Mouse (Mus musculus): Measurements from ENCODE around the gene Kcng3. TPM values are rescaled to one million over a fixed set of nuclear protein-coding genes. Genes with fewer than 3 reads are reported as not detected.

The Kcng3 gene
- polyA plus RNA-seq, 1 experiment: not detected

DNA sequence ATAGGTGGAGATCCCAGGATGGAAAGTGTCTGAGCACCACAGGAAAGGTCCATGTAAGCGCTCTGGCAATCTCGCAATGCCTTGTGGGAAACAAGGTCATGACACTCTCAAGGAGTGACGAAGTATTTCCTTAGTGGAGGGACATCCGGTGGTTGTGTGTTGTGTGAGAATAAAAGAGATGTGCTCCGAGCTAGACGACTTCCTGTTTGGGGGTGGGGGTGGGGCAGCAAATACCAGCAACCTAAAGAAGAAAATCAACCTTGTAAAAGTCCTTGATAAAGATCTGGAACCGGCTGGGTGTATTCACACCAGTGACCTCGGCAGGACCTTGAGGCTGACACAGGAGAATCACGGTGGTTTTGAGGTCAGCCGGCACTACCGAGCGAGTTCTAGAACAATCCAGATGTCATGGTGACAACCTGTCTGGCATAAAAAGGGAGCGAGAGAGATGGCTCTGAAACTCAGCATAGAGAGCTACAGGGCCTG, 23.0 kb upstream of the Kcng3 start:
- Histone ChIP-seq H3K4me1 (ENCODE audit: control insufficient read depth, insufficient read depth, low read length) (peaks cover 6% of the 10 kb centered on the region), H3K4me3 (ENCODE audit: insufficient read depth, low read length) (no peak overlapping the region), H3K27ac (ENCODE audit: insufficient read depth, low read depth, low read length) (no peak overlapping the region)
- TF ChIP-seq POLR2A (IDR thresholded peaks at IDR 0.05; ENCODE audit: borderline replicate concordance, low read depth, low read length) (no peak), CTCF (IDR thresholded peaks at IDR 0.05; ENCODE audit: low read depth, low read length) (no peak)

DNA sequence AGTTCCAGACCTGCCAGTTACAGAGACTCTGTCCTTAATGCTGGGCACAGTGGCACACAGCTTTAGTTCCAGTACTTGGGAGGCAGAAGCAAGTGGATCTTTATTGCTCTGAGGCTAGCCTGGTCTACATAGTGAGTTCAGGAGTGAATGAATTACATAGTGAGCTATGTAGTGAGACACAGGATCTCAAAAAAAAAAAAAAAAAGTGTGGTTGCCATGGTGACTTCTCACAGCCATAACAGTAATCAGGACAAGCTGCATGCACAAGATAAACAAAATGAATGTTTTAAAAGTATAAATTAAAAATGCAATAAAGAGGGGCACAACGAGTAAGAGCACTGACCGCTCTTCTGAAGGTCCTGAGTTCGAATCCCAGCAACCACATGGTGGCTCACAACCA, 21.9 kb upstream of the Kcng3 start:
- Histone ChIP-seq H3K4me1 (ENCODE audit: control insufficient read depth, insufficient read depth, low read length) (peaks cover 6% of the 10 kb centered on the region), H3K27ac (ENCODE audit: insufficient read depth, low read depth, low read length) (no peak overlapping the region), H3K4me3 (ENCODE audit: insufficient read depth, low read length) (no peak overlapping the region)
- no peak for TF ChIP-seq CTCF (IDR thresholded peaks at IDR 0.05; ENCODE audit: low read depth, low read length)

DNA sequence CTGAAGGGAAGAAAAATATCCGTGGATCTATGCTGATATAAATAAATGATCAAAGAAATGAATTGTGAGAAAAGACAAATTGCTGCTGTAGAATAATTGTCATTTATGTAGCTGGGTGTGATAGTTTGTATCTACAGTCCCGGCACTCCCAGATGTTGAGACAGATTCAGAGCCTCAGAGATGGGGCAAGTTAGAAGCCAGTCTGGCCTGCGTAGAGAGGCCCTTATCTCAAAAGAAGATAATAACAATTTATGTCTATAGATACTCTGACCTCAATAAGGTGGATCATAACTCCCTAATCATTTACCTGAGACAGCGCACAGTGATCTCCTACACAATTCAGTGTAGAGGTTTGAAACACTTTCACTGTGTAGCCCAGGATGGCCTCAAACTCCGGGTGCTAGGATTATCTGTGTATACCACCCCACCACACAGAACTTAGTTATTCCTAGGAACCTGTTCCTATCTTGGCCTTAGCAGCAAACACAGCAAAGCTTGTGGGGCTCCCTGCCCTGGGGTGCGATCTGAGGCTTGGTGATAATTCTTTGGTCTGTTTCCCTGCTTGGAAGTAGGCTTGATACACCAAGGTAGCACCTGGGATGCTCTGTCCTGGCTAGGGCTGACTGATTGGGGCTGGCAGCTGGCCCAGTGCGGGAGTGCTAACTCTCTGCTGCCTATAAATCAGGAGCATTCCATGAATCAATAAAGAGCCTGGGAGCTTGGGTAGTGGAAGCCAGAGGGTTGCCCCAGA, 19.4 kb upstream of the Kcng3 start:
- TF ChIP-seq POLR2A (IDR thresholded peaks at IDR 0.05; ENCODE audit: borderline replicate concordance, low read depth, low read length): no peak
- no peak for TF ChIP-seq CTCF (IDR thresholded peaks at IDR 0.05; ENCODE audit: low read depth, low read length)
- no peak overlapping the region for H3K4me3 ChIP-seq (ENCODE audit: insufficient read depth, low read length)
- peaks cover 8% of the 10 kb centered on the region for H3K4me1 ChIP-seq (ENCODE audit: control insufficient read depth, insufficient read depth, low read length)
- no peak overlapping the region for H3K27ac ChIP-seq (ENCODE audit: insufficient read depth, low read depth, low read length)

DNA sequence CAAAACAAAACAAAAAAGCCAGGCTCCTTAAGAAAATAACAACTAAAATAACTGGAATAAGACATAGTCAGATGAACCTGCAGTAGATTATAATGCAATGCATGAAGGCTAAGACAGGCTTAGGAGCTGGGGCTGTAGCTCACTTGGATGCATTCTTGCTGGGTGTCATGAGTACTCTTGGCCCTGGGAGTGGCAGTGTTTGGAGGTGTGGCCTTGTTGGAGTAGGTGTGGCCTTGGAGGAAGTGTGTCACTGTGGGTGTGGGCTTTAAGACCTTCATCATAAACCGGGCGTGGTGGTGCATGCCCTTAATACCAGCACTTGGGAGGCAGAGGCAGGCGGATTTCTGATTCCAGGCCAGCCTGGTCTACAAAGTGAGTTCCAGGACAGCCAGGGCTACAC, 18.3 kb upstream of the Kcng3 start:
- H3K4me1 ChIP-seq (ENCODE audit: control insufficient read depth, insufficient read depth, low read length): peaks cover 11% of the 10 kb centered on the region
- H3K4me3 ChIP-seq (ENCODE audit: insufficient read depth, low read length): no peak overlapping the region
- H3K27ac ChIP-seq (ENCODE audit: insufficient read depth, low read depth, low read length): no peak overlapping the region
- no peak for TF ChIP-seq POLR2A (IDR thresholded peaks at IDR 0.05; ENCODE audit: borderline replicate concordance, low read depth, low read length)
- TF ChIP-seq CTCF (IDR thresholded peaks at IDR 0.05; ENCODE audit: low read depth, low read length): no peak

DNA sequence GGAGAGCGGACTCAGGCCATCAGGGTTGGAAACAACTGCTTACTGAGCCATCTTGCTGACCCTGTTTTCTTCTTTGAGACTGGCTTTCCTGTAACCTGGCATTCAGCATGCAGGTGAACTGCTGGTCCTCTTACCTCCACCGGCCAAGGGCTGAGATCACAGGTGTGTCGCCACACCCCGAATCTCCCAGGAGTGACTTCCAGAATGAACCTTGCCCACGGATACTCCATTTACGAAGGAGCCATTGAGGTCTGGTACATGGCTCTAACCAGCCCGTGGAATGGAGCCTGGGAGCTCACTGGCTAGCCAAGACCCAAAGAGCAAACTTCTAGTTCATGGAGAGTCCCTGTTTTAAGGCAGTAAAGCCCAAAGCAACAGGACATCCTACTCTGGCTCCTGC, 15.7 kb upstream of the Kcng3 start:
- Histone ChIP-seq H3K4me1 (ENCODE audit: control insufficient read depth, insufficient read depth, low read length) (peaks cover 5% of the 10 kb centered on the region), H3K27ac (ENCODE audit: insufficient read depth, low read depth, low read length) (no peak overlapping the region)
- TF ChIP-seq CTCF (IDR thresholded peaks at IDR 0.05; ENCODE audit: low read depth, low read length) (no peak), POLR2A (IDR thresholded peaks at IDR 0.05; ENCODE audit: borderline replicate concordance, low read depth, low read length) (no peak)

DNA sequence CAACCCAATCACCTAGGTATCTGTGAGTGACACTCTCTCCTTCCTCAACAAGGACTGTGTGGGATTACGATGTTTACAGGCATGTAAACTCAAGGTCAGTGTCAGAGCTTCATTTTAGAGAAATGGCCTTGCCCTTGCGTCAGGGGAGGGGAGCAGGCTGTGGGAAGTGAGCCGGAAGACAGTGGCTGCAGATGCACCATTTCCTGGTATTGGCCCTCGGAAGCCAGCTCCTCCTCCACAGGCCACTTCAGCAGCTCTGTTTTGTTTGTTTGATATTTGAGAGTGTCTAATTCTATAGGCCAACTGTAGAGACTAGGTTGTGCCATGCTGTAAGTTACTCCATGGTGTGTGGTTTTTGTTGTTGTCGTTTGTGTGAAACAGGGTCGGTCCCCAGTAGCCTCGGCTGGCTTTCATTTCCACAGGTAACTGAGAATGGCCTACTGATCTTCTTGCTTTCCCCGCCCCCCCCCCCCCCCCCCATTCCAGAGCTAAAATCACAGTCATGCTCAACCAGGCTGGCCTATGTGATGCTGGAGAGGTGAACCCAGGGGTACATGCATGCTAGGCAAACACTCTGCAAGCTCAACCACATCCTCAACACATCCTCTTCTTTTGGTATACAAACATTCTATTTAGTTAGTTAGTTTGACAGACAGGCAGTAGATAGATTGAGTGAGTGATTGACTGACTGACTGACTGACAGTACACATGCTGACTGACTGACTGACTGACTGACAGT, 14.9 kb upstream of the Kcng3 start:
- TF ChIP-seq CTCF (IDR thresholded peaks at IDR 0.05; ENCODE audit: low read depth, low read length): no peak
- no peak for TF ChIP-seq POLR2A (IDR thresholded peaks at IDR 0.05; ENCODE audit: borderline replicate concordance, low read depth, low read length)
- Histone ChIP-seq H3K27ac (ENCODE audit: insufficient read depth, low read depth, low read length) (no peak overlapping the region), H3K4me3 (ENCODE audit: insufficient read depth, low read length) (no peak overlapping the region), H3K4me1 (ENCODE audit: control insufficient read depth, insufficient read depth, low read length) (peaks cover 5% of the 10 kb centered on the region)

More for the DNA sequence above, 15.7 kb upstream of the Kcng3 start:
- no peak overlapping the region for H3K4me3 ChIP-seq (ENCODE audit: insufficient read depth, low read length)

DNA sequence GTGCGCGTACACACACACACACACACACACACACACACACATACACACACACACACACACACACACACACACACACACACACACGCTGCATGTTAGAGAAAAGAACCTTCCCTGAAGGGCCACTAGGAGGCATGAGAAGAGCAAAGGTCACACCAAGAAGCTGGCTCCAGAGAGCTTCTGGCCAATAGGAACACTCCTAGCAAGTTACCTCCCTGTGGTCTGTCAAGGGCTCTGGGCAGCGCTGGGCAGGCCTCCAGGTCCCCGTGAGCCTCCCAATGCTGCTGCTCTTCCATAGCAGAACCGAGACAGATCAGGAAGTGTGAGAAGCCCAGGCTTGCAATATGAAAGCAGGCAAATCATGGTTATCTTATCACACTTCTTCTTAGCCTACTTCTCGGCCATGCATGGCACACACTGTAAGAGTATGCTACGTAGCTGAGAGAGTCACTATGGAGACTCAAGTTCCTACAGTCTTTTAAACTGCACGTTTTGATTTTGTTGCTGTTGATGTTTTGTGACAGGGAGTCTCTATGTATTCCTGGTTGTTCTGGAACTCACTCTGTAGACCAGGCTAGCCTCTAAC, 13.6 kb upstream of the Kcng3 start:
- Histone ChIP-seq H3K27ac (ENCODE audit: insufficient read depth, low read depth, low read length) (0 out of 2 replicates have a peak overlapping the region, but pooled peaks have one; percentile 0), H3K4me3 (ENCODE audit: insufficient read depth, low read length) (no peak overlapping the region), H3K4me1 (ENCODE audit: control insufficient read depth, insufficient read depth, low read length) (peaks cover 5% of the 10 kb centered on the region)
- TF ChIP-seq CTCF (IDR thresholded peaks at IDR 0.05; ENCODE audit: low read depth, low read length) (peak; percentile 23; the same call in 1 of the 2 replicates), POLR2A (IDR thresholded peaks at IDR 0.05; ENCODE audit: borderline replicate concordance, low read depth, low read length) (no peak)

DNA sequence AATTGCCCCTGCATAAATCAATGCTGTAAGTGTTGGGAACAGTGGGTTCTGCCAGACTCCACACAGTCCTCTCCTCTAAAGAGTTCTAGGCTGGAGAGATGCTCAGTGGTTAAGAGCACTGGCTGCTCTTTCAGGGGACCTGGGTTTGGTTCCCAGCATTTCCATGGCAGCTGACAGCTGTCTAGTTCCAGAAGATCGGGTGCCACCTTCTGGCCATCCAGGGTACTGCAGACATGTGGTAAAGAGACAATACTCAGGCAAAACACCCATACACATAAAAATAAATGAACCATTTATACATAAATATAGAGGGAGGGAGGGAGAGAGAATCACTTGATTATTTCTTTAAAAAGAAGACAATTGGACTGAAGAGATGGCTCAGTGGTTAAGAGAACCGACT, 5.7 kb upstream of the Kcng3 start:
- no peak overlapping the region for H3K27ac ChIP-seq (ENCODE audit: insufficient read depth, low read depth, low read length)
- TF ChIP-seq POLR2A (IDR thresholded peaks at IDR 0.05; ENCODE audit: borderline replicate concordance, low read depth, low read length) (no peak), CTCF (IDR thresholded peaks at IDR 0.05; ENCODE audit: low read depth, low read length) (peak; percentile 81)
- no peak overlapping the region for H3K4me3 ChIP-seq (ENCODE audit: insufficient read depth, low read length)
- 0 out of 2 replicates have a peak, but pooled peaks cover 3% of the 10 kb centered on the region for H3K4me1 ChIP-seq (ENCODE audit: control insufficient read depth, insufficient read depth, low read length)

DNA sequence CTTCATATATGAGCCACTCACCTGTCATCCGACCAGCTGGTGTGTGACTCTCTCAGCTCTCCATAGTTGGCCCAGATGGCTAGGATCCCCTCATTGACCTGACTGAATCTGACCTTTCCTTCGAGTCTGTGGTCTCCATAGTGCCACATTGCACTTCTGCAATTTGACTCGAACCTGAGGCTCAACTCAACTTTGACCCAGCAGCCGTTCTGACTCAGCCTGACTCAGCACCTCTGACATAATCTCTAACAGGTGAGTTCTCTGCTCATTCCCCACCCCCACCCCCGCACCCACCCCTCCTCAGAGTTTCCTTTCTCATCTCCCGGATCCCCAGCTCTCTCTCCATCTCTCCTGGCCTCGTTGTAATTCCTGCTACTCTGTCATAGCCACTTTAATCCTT, 4.7 kb upstream of the Kcng3 start:
- H3K27ac ChIP-seq (ENCODE audit: insufficient read depth, low read depth, low read length): no peak overlapping the region
- TF ChIP-seq CTCF (IDR thresholded peaks at IDR 0.05; ENCODE audit: low read depth, low read length) (no peak), POLR2A (IDR thresholded peaks at IDR 0.05; ENCODE audit: borderline replicate concordance, low read depth, low read length) (no peak)
- H3K4me3 ChIP-seq (ENCODE audit: insufficient read depth, low read length): no peak overlapping the region
- 0 out of 2 replicates have a peak, but pooled peaks cover 4% of the 10 kb centered on the region for H3K4me1 ChIP-seq (ENCODE audit: control insufficient read depth, insufficient read depth, low read length)
